Mouse (Mus musculus) bone marrow macrophage, adult 2 months (primary cell): ENCODE measurements around the gene Foxo3. TPM values are rescaled to one million over a fixed set of nuclear protein-coding genes. Genes with fewer than 3 reads are reported as not detected.

ENCODE experiments used
- H3K27ac ChIP-seq: 2 replicates; pipeline ENCODE4 v1.5.1; 2012; ENCODE audit warnings: low read depth, low read length; ENCODE audit not compliant: insufficient read depth
- H3K4me1 ChIP-seq: 2 replicates; pipeline ENCODE4 v1.6.1; 2012; ENCODE audit warnings: low read length; ENCODE audit not compliant: control insufficient read depth, insufficient read depth
- H3K4me3 ChIP-seq: 2 replicates; pipeline ENCODE4 v1.5.1; 2012; ENCODE audit warnings: mild to moderate bottlenecking, low read length, moderate library complexity; ENCODE audit not compliant: insufficient read depth
- CTCF ChIP-seq: IDR thresholded peaks from 2 replicates; pipeline ENCODE4 v1.5.1; 2012; ENCODE audit warnings: low read depth, mild to moderate bottlenecking, low read length, moderate library complexity
- POLR2A ChIP-seq: IDR thresholded peaks from 2 replicates; pipeline ENCODE4 v1.6.1; 2012; ENCODE audit warnings: mild to moderate bottlenecking, low read depth, low read length, borderline replicate concordance
- polyA plus RNA-seq: library from polyadenylated mRNA; stranded (reverse); fragments of >200 nt; gene quantifications from 2 replicates; pipeline ENCODE4 v1.2.4, GENCODE M21; 2012; ENCODE audit not compliant: missing spikeins, insufficient read depth, insufficient read length

Foxo3 gene
- polyA plus RNA-seq = 34.6 and 39.7 TPM in 2 replicates

DNA sequence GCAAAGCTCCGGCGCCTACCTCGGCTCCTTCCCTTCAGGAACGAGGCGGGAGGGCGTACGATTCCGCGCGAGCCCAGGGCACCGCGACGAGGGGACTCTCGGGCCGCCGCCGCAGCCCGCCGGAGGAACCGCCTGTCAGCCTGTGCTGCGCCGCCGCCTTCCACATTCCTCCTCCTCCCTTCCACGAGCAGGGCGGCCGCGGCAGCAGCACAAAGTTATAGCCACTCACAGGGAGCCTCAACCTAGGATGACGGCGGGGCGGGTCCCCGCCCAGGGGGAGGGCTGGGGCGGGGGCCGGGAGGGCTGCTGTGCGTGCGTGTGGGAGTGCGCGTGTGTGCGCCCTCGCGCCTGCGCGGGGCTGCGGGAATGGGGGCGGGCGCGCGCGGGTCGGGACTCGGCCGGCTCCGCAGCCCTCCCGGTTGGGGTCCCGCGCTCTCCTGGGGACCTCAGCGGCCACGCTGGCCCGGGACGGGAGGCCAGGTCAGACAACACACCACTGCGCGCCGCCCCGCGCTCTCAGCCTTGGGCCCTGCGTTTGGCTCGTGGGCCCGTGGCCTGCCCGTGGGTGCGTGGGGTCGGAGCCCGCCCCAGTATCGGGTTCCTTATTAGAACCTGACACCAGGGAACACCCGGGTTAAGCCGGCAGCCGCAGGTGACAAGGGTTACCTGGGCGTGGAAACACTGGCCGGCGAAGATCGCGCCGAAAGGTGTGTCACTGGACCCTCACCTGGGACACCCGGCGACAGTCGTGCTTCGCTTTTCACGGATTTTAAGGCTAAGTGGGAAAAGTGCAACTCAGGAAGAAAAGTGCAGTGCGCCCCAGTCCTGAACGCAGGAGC is at the start of gene Foxo3:
Gene Foxo3, minus strand, starts transcription at position 249 of the 839 bp plus-strand sequence.
- peaks cover 16% of the 10 kb centered on the region for H3K4me1 ChIP-seq
- H3K4me3 ChIP-seq = peak within 1 kb of the TSS; percentile 79
- TF ChIP-seq POLR2A (0 out of 2 replicates have a peak, but pooled peaks have one; percentile 86), CTCF (no peak)
- peak within 1 kb of the TSS; percentile 92 for H3K27ac ChIP-seq

DNA sequence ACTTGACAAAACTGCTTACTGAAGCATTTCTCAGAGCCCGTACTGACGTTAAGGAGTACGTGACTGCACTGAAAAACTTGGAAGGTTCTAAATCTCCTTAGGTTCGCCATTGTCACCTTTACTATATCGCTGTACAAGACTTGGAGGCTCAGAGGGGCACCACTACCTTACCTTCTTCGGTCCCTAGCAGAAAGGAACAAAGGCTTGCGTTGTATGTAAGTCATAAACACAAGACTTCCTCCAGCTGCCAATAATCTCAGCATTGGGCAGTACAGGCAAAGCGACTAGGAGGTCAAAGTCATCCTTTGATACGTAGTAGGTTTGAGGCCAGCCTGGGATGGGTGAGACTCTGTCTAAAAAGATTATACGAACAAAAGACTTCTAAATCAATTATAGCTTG is 48.8 kb upstream of the Foxo3 start:
- TF ChIP-seq POLR2A = no peak
- TF ChIP-seq CTCF = no peak
- no peak overlapping the region for H3K27ac ChIP-seq
- H3K4me1 ChIP-seq = no peaks in the 10 kb centered on the region
- no peak overlapping the region for H3K4me3 ChIP-seq

DNA sequence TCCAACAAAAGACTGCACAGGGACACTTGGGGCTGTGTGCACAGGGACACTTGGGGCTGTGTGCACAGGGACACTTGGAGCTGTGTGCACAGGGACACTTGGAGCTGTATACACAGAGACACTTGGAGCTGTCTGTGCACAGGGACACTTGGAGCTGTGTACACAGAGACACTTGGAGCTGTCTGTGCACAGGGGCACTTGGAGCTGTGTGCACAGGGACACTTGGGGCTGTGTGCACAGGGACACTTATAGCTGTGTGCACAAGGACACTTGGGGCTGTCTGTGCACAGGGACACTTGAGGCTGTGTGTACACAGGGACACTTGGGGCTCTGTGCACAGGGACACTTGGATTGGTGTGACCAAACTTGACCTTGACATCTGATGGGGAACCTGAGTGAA is 47.4 kb upstream of the Foxo3 start:
- no peaks in the 10 kb centered on the region for H3K4me1 ChIP-seq
- TF ChIP-seq POLR2A (no peak), CTCF (no peak)

GRCm38 (mm10) chr10:42313222-42313786 is 36.7 kb upstream of the Foxo3 start:
- H3K4me1 ChIP-seq = no peaks in the 10 kb centered on the region
- H3K27ac ChIP-seq = no peak overlapping the region
- H3K4me3 ChIP-seq = no peak overlapping the region
- no peak for TF ChIP-seq CTCF
- no peak for TF ChIP-seq POLR2A

More for the DNA sequence above, 47.4 kb upstream of the Foxo3 start:
- Histone ChIP-seq H3K4me3 (no peak overlapping the region), H3K27ac (no peak overlapping the region)

- TF ChIP-seq CTCF (no peak), POLR2A (no peak)
- no peak overlapping the region for H3K4me3 ChIP-seq
- no peak overlapping the region for H3K27ac ChIP-seq
- H3K4me1 ChIP-seq = no peaks in the 10 kb centered on the region
Observed at GRCm38 (mm10) chr10:42312557-42312956, 36.0 kb upstream of the Foxo3 start.

DNA sequence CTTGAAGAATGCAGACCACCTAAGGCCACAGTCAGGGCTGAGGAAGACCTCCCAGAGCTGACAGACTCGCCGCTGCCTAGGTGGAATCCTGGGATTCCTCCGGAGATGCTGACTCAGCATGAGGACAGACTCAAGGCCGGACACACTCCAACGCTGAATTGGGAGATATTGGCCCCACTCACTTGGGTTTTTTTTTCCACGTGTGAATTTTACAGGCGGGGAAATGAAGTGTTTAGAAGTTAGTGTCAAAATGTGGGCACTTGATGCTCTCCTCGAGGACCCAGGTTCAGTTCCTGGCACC is 32.1 kb upstream of the Foxo3 start:
- no peaks in the 10 kb centered on the region for H3K4me1 ChIP-seq
- TF ChIP-seq CTCF (no peak), POLR2A (no peak)
- no peak overlapping the region for H3K27ac ChIP-seq
- H3K4me3 ChIP-seq = no peak overlapping the region

DNA sequence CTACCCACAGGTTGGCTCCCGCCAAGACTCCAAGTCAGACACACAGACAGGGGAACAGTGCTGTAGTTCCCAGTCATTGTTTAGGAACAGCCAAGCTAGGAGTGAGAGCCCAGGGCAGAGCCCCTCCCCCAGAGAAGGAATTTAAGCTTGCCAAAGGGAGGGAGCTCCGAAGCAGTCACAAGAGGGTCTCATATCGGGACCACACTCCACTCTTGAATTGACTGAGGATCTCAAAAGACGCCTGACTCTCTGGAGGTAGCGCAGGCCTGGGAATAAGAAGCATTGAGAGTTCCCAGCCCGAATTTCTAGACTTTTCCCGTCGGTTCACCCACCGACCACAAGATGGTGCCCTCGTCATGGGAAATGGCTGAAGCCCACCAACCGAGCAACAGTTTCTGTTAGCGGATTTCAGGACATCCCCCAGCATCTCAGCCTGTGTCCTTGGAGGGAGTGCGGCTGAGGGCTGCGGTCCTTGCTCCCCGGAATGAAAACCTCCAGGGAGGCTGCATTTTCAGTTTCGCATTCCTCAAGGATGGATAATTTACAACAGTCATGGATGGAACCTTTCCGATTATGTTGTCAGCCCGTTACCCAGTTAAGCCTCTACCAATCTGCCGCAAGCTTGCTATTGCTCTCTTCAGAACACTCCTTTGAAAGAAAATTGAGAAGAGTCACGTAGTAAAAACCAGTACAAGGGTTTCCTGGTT is 31.6 kb upstream of the Foxo3 start:
- Histone ChIP-seq H3K4me1 (no peaks in the 10 kb centered on the region), H3K27ac (no peak overlapping the region), H3K4me3 (no peak overlapping the region)
- TF ChIP-seq POLR2A (no peak), CTCF (peak; percentile 93)

GRCm38 (mm10) chr10:42306422-42306821 is 29.9 kb upstream of the Foxo3 start:
- Histone ChIP-seq H3K27ac (no peak overlapping the region), H3K4me3 (no peak overlapping the region), H3K4me1 (no peaks in the 10 kb centered on the region)

GRCm38 (mm10) chr10:42300805-42301204 is 24.2 kb upstream of the Foxo3 start:
- Histone ChIP-seq H3K4me3 (no peak overlapping the region), H3K27ac (no peak overlapping the region), H3K4me1 (peaks cover 10% of the 10 kb centered on the region)
- TF ChIP-seq CTCF (no peak), POLR2A (no peak)

More at GRCm38 (mm10) chr10:42306422-42306821, 29.9 kb upstream of the Foxo3 start:
- no peak for TF ChIP-seq CTCF
- TF ChIP-seq POLR2A = no peak

DNA sequence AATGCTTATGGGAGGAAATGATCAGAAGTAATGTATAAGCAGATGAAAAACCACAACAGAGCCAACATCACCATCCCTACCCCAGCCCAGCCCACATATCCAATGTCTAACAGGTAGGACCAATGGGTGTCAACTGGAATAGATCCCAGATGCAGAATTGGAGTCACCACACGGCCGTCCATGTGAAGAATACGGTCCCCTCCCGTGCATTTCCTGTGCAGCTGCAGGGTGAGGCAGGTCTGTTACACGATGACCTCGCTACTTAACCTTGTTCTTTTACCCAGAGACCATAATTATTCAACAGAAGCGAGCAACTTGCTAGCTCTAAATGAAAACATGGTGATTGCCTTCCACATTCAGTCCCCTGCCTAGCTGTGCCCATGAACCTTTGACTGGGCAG is 23.4 kb upstream of the Foxo3 start:
- no peak overlapping the region for H3K4me3 ChIP-seq

More for the DNA sequence above, 23.4 kb upstream of the Foxo3 start:
- Histone ChIP-seq H3K4me1 (peaks cover 10% of the 10 kb centered on the region), H3K27ac (no peak overlapping the region)
- TF ChIP-seq CTCF = no peak
- TF ChIP-seq POLR2A = no peak
